Mouse (Mus musculus): Measurements from ENCODE around the gene Tchhl1. TPM values are rescaled to one million over a fixed set of nuclear protein-coding genes. Genes with fewer than 3 reads are reported as not detected.

Tchhl1 gene
- polyA plus RNA-seq, 1 experiment from 2014 or later, result not detected

DNA sequence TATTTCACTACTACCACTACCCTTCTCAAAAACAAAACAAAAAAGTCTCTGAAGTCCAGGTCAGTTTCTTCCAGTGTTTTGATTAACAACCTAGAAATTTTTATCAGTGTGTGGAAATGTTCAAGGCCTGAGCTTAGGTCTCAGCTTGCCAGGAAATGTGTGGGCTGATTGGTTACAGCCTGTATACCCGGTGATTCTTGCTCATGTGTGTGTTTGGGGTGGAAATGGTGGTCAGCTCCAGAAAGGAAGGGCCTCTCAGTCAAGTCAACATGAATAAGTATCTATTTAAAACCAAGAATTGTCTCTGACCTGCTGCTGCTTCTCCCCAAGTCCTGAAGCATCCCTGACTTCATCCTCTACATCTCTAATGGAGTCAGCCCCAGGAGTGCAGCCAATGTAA is 40.7 kb downstream of the Tchhl1 start:
- Histone ChIP-seq H3K27ac (replicated peaks; ENCODE audit: low read depth, low read length) (no peak overlapping the region), H3K4me1 (ENCODE audit: control insufficient read depth, insufficient read depth, low read length) (no peaks in the 10 kb centered on the region), H3K4me3 (ENCODE audit: low read depth, low read length) (no peak overlapping the region), H3K9me3 (ENCODE audit: control insufficient read depth, low read length) (no peaks in the 10 kb centered on the region), H3K9ac (ENCODE audit: low read length) (no peak overlapping the region), H3K36me3 (ENCODE audit: control insufficient read depth, insufficient read depth, low read length) (no peaks in the 10 kb centered on the region), H3K4me2 (ENCODE audit: low read depth, severe bottlenecking) (no peak overlapping the region), H3K27me3 (ENCODE audit: control insufficient read depth, insufficient read depth, low read length) (no peaks in the 10 kb centered on the region)
- ATAC-seq (ENCODE audit: insufficient number of reproducible peaks, low FRiP score, low TSS enrichment, low read depth) (no peak), DNase-seq (ENCODE audit: low spot score) (no peak)
- WGBS, result 63% methylated on average over 1 of the region's 1 CpGs

DNA sequence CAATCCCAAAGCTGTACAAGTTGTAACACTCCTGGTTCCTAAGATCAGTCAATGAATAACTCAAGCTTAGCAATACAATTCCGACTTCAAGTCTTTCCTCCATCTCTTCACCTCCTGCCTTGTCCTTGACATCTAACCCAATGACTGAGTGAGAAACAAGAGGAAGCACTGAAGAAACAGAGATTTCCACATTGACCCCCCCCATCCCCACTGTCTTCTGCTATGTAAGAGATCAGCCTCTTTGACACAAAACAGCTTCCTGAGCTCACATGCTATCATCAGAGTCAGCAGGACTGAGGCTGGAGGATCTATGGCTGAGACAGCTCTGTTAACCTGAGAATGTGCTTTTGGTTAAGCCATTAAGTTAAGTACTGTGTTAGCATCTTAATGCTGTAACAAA is 42.5 kb downstream of the Tchhl1 start:
- no peak overlapping the region for H3K4me3 ChIP-seq (ENCODE audit: low read depth, low read length)
- 88% methylated on average over 1 of the region's 1 CpGs for WGBS
- no peak overlapping the region for H3K27ac ChIP-seq (replicated peaks; ENCODE audit: low read depth, low read length)
- no peak for DNase-seq (ENCODE audit: low spot score)
- no peak overlapping the region for H3K9ac ChIP-seq (ENCODE audit: low read length)
- no peaks in the 10 kb centered on the region for H3K4me1 ChIP-seq (ENCODE audit: control insufficient read depth, insufficient read depth, low read length)
- no peaks in the 10 kb centered on the region for H3K27me3 ChIP-seq (ENCODE audit: control insufficient read depth, insufficient read depth, low read length)
- H3K9me3 ChIP-seq (ENCODE audit: control insufficient read depth, low read length), result no peaks in the 10 kb centered on the region
- ATAC-seq (ENCODE audit: insufficient number of reproducible peaks, low FRiP score, low TSS enrichment, low read depth), result no peak
- H3K4me2 ChIP-seq (ENCODE audit: low read depth, severe bottlenecking), result no peak overlapping the region
- no peaks in the 10 kb centered on the region for H3K36me3 ChIP-seq (ENCODE audit: control insufficient read depth, insufficient read depth, low read length)

DNA sequence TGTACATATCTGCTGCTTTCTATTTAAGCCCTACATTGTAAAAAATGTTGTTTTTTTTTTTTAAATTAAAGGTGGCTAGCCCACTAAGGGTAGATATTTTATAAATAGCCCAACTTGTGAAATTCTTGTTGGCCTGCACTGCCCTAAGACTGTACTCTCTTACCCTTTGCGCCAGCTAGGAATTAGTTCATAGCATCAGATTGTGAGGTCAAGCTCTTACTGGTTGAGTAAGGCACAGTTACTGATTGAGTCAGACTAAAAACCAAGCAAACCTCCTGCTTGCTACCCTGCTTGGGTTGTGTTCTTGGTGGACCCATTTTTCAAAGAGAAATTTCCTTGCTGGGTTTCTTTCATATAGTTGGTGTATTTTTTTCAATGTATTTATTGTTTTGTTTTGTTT is 43.2 kb downstream of the Tchhl1 start:
- no peak for ATAC-seq (ENCODE audit: insufficient number of reproducible peaks, low FRiP score, low TSS enrichment, low read depth)
- WGBS, result 91% methylated on average over 1 of the region's 1 CpGs
- no peak overlapping the region for H3K9ac ChIP-seq (ENCODE audit: low read length)
- no peaks in the 10 kb centered on the region for H3K27me3 ChIP-seq (ENCODE audit: control insufficient read depth, insufficient read depth, low read length)
- H3K4me3 ChIP-seq (ENCODE audit: low read depth, low read length), result no peak overlapping the region
- no peak for DNase-seq (ENCODE audit: low spot score)
- H3K27ac ChIP-seq (replicated peaks; ENCODE audit: low read depth, low read length), result no peak overlapping the region
- H3K4me1 ChIP-seq (ENCODE audit: control insufficient read depth, insufficient read depth, low read length), result no peaks in the 10 kb centered on the region
- no peaks in the 10 kb centered on the region for H3K9me3 ChIP-seq (ENCODE audit: control insufficient read depth, low read length)
- no peak overlapping the region for H3K4me2 ChIP-seq (ENCODE audit: low read depth, severe bottlenecking)
- H3K36me3 ChIP-seq (ENCODE audit: control insufficient read depth, insufficient read depth, low read length), result no peaks in the 10 kb centered on the region

- H3K9ac ChIP-seq (ENCODE audit: low read length), result no peak overlapping the region
- no peaks in the 10 kb centered on the region for H3K27me3 ChIP-seq (ENCODE audit: control insufficient read depth, insufficient read depth, low read length)
- ATAC-seq (ENCODE audit: insufficient number of reproducible peaks, low FRiP score, low TSS enrichment, low read depth), result no peak
- no peaks in the 10 kb centered on the region for H3K4me1 ChIP-seq (ENCODE audit: control insufficient read depth, insufficient read depth, low read length)
- H3K4me3 ChIP-seq (ENCODE audit: low read depth, low read length), result no peak overlapping the region
- no peaks in the 10 kb centered on the region for H3K9me3 ChIP-seq (ENCODE audit: control insufficient read depth, low read length)
- no peak overlapping the region for H3K4me2 ChIP-seq (ENCODE audit: low read depth, severe bottlenecking)
- WGBS, result 83% methylated on average over 7 of the region's 7 CpGs
- H3K36me3 ChIP-seq (ENCODE audit: control insufficient read depth, insufficient read depth, low read length), result no peaks in the 10 kb centered on the region
- H3K27ac ChIP-seq (replicated peaks; ENCODE audit: low read depth, low read length), result no peak overlapping the region
- DNase-seq (ENCODE audit: low spot score), result no peak
Observed at GRCm38 (mm10) chr3:93512386-93513101, 44.0 kb downstream of the Tchhl1 start.

DNA sequence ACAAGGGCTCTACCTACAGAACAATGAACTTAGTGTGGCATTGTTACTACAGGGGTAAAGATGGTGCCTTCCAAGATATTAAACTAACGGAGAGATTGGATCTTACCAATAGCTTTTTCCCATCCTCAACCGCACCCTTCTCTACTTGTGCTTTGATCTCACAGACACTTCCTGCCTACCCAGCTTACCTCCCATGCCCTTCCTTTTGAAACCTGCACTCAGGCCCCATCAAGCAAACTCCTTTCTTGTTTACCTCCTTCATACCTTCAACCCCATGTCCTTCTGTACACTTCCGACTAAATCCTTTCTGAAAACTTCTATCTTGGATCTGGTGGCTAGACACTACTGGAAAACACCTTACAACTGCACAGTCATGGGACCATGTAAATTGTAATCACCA is 46.1 kb downstream of the Tchhl1 start:
- Histone ChIP-seq H3K4me2 (ENCODE audit: low read depth, severe bottlenecking) (no peak overlapping the region), H3K4me1 (ENCODE audit: control insufficient read depth, insufficient read depth, low read length) (no peaks in the 10 kb centered on the region), H3K9ac (ENCODE audit: low read length) (no peak overlapping the region), H3K36me3 (ENCODE audit: control insufficient read depth, insufficient read depth, low read length) (no peaks in the 10 kb centered on the region), H3K9me3 (ENCODE audit: control insufficient read depth, low read length) (no peaks in the 10 kb centered on the region), H3K27ac (replicated peaks; ENCODE audit: low read depth, low read length) (no peak overlapping the region), H3K27me3 (ENCODE audit: control insufficient read depth, insufficient read depth, low read length) (no peaks in the 10 kb centered on the region), H3K4me3 (ENCODE audit: low read depth, low read length) (no peak overlapping the region)
- 95% methylated on average over 3 of the region's 3 CpGs for WGBS
- DNase-seq (ENCODE audit: low spot score), result no peak
- no peak for ATAC-seq (ENCODE audit: insufficient number of reproducible peaks, low FRiP score, low TSS enrichment, low read depth)

DNA sequence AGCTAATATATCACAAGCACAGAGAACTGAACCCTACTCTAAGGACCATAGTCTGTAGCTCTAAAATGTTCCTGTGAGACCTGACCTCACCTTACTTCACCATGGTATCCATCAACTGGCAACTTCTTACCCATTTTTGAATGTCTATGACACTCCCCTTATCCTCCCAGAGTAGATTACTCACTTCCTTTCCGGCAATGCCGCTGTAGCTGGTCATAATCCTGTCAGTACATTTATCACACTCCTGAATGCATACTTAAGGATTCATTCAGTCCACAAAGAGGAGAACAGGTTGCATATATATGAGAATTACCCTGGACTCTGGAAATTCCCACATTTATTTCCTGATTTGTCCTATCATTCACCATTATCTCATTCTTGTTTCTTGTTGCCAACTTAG is 48.8 kb downstream of the Tchhl1 start:
- ATAC-seq (ENCODE audit: insufficient number of reproducible peaks, low FRiP score, low TSS enrichment, low read depth) (no peak), DNase-seq (ENCODE audit: low spot score) (no peak)
- no peaks in the 10 kb centered on the region for H3K27me3 ChIP-seq (ENCODE audit: control insufficient read depth, insufficient read depth, low read length)
- H3K27ac ChIP-seq (replicated peaks; ENCODE audit: low read depth, low read length), result no peak overlapping the region
- no peak overlapping the region for H3K9ac ChIP-seq (ENCODE audit: low read length)
- H3K4me2 ChIP-seq (ENCODE audit: low read depth, severe bottlenecking), result no peak overlapping the region
- H3K9me3 ChIP-seq (ENCODE audit: control insufficient read depth, low read length), result no peaks in the 10 kb centered on the region
- H3K36me3 ChIP-seq (ENCODE audit: control insufficient read depth, insufficient read depth, low read length), result no peaks in the 10 kb centered on the region
- no peaks in the 10 kb centered on the region for H3K4me1 ChIP-seq (ENCODE audit: control insufficient read depth, insufficient read depth, low read length)
- H3K4me3 ChIP-seq (ENCODE audit: low read depth, low read length), result no peak overlapping the region
- WGBS, result 78% methylated on average over 2 of the region's 2 CpGs

DNA sequence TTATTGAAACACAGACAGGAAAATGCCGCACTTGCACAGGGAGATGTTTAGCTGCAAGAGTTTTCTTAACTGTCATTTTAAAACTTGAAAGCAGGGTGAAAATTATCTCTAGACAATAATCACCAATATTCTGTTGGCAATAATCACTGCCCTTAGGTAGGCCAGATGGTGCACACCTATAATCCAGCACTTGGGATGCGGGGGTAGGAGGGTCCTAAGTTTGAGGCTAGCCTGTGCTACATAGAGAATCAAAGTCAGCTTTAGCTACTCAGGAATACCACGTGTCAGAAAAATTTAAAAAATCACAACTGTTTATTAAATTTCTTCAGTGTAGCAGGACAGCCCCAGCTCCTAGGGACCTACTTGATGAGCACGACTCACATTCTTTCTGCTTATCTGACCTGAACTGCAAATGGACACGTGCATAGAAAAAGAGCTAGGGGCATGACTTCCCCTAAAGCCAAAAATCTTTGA is 51.3 kb downstream of the Tchhl1 start:
- no peaks in the 10 kb centered on the region for H3K4me1 ChIP-seq (ENCODE audit: control insufficient read depth, insufficient read depth, low read length)
- peak overlapping the region; percentile 55; the same call in 1 of the 2 replicates for H3K4me3 ChIP-seq (ENCODE audit: low read depth, low read length)
- ATAC-seq (ENCODE audit: insufficient number of reproducible peaks, low FRiP score, low TSS enrichment, low read depth), result peak; percentile 76
- 54% methylated on average over 5 of the region's 5 CpGs for WGBS
- H3K9me3 ChIP-seq (ENCODE audit: control insufficient read depth, low read length), result no peaks in the 10 kb centered on the region
- H3K9ac ChIP-seq (ENCODE audit: low read length), result no peak overlapping the region; the same call in 1 of the 2 replicates
- no peak overlapping the region for H3K27ac ChIP-seq (replicated peaks; ENCODE audit: low read depth, low read length)
- H3K27me3 ChIP-seq (ENCODE audit: control insufficient read depth, insufficient read depth, low read length), result no peaks in the 10 kb centered on the region
- no peaks in the 10 kb centered on the region for H3K36me3 ChIP-seq (ENCODE audit: control insufficient read depth, insufficient read depth, low read length)
- peak overlapping the region; percentile 62 for H3K4me2 ChIP-seq (ENCODE audit: low read depth, severe bottlenecking)
- no peak for DNase-seq (ENCODE audit: low spot score)

GRCm38 (mm10) chr3:93520330-93521193 is 52.0 kb downstream of the Tchhl1 start, which contains the start of gene S100a11:
Gene S100a11 (plus strand): TSS chr3:93520488.
- Histone ChIP-seq H3K4me2 (ENCODE audit: low read depth, severe bottlenecking) (peak within 1 kb of the TSS; percentile 62), H3K4me3 (ENCODE audit: low read depth, low read length) (peak within 1 kb of the TSS; percentile 55), H3K9me3 (ENCODE audit: control insufficient read depth, low read length) (no peaks in the 10 kb centered on the region), H3K4me1 (ENCODE audit: control insufficient read depth, insufficient read depth, low read length) (no peaks in the 10 kb centered on the region), H3K36me3 (ENCODE audit: control insufficient read depth, insufficient read depth, low read length) (no peaks in the 10 kb centered on the region), H3K9ac (ENCODE audit: low read length) (peak within 1 kb of the TSS; percentile 80), H3K27me3 (ENCODE audit: control insufficient read depth, insufficient read depth, low read length) (no peaks in the 10 kb centered on the region), H3K27ac (replicated peaks; ENCODE audit: low read depth, low read length) (no peak within 1 kb of the TSS)
- DNase-seq (ENCODE audit: low spot score) (peak; percentile 75), ATAC-seq (ENCODE audit: insufficient number of reproducible peaks, low FRiP score, low TSS enrichment, low read depth) (peak; percentile 93)
- 1% methylated on average over 38 of the region's 38 CpGs for WGBS
